Comparison of ENCODE assay signal across 26 mouse cellular contexts in genomic region chr6:35308037-35308436, GRCm38 (mm10). TPM values are rescaled to one million over a fixed set of nuclear protein-coding genes. Genes with fewer than 3 reads are reported as not detected.
DNase-seq lines count a peak whose midpoint lies in the region; TF ChIP-seq lines count a peak whose summit lies in the region.
"Had no signal": no experiment of that assay in that cellular context is flagged by ENCODE, and none has a peak within 500 bp of the region (broad histone marks: within the 10 kb centered on the region; RNA-seq: fewer than 3 reads in every experiment).

Gene Slc13a4 (minus strand): TSS chr6:35308131.

- intact Hi-C loops in left cerebral cortex, postnatal 10 days (cut with DNase I), result no loop called here
- intact Hi-C loops in left cerebral cortex, postnatal 25 days (cut with DNase I), result no loop called here

- DNase-seq in frontal cortex, adult 2 months (ENCODE audit: extremely low spot score in 1 of 2, low spot score in 1 of 2), result no peak
- DNase-seq in frontal cortex, postnatal 14 days (ENCODE audit: low spot score in 2 of 2), result no peak
- DNase-seq in left cerebral cortex, postnatal 10 days (ENCODE audit: extremely low spot score in 1 of 2, low spot score in 2 of 2), result peak in 1 of 2 experiments; percentile 51
- no peak for DNase-seq in left cerebral cortex, adult 9 months (ENCODE audit: low spot score in 2 of 2)
- peak; percentile 33 for DNase-seq in ES-E14 (ENCODE audit: low read depth, low spot score)
- DNase-seq in left cerebral cortex, postnatal 25 days (ENCODE audit: low spot score in 2 of 2), result no peak
- no peak for DNase-seq in cerebellum, adult 9-10 months
- DNase-seq: adrenal gland, postnatal 10 days; cerebellum, adult 2 months; cerebellum, postnatal 36 days; heart, postnatal 10 days; kidney, adult 18-20 months; layer of hippocampus, adult 9-11 months; liver, postnatal 0 days; right cerebral cortex, postnatal 25 days; spleen, adult 18-20 months had no signal

- H3K36me3 ChIP-seq in ES-E14 (ENCODE audit: control insufficient read depth, insufficient read depth, low read length, poor library complexity, severe bottlenecking), result no peaks in the 10 kb centered on the region
- H3K36me3 ChIP-seq: forebrain, embryonic 10.5 days; hindbrain, embryonic 10.5 days; limb, embryonic 12.5 days; midbrain, embryonic 12.5 days; neural tube, embryonic 12.5 days had no signal

- peak within 1 kb of the TSS in 1 of 2 experiments; percentile 43; a peak in 1 of 4 replicates for H3K4me3 ChIP-seq in ES-E14 (ENCODE audit: insufficient read depth in 1 of 2, low read depth in 1 of 2, low read length in 2 of 2, poor library complexity in 1 of 2, severe bottlenecking in 1 of 2)
- H3K4me3 ChIP-seq: forebrain, embryonic 10.5 days; hindbrain, embryonic 10.5 days; limb, embryonic 12.5 days; midbrain, embryonic 12.5 days; neural tube, embryonic 12.5 days had no signal

- in situ Hi-C loops in ES-E14 (cut with MboI; ENCODE audit: low sequenced_read_pairs in 2 of 2, unreplicated experiment in 2 of 2), result no loop called here

- no peak within 1 kb of the TSS for H3K27ac ChIP-seq in ES-E14 (ENCODE audit: insufficient read depth, low read depth, low read length, poor library complexity, severe bottlenecking)
- H3K27ac ChIP-seq: forebrain, embryonic 10.5 days; hindbrain, embryonic 10.5 days; kidney, postnatal 0 days; limb, embryonic 12.5 days; midbrain, embryonic 12.5 days; neural tube, embryonic 12.5 days had no signal

- H3K9ac ChIP-seq in ES-E14 (ENCODE audit: insufficient read depth, low read depth, low read length, poor library complexity, severe bottlenecking), result no peak within 1 kb of the TSS
- H3K9ac ChIP-seq: limb, embryonic 12.5 days; liver, postnatal 0 days; midbrain, embryonic 12.5 days; neural tube, embryonic 12.5 days had no signal

- no peaks in the 10 kb centered on the region for H3K9me3 ChIP-seq in ES-E14 (ENCODE audit: control insufficient read depth, insufficient read depth, low read depth, low read length)
- H3K9me3 ChIP-seq: forebrain, embryonic 10.5 days; hindbrain, embryonic 10.5 days; limb, embryonic 12.5 days; midbrain, embryonic 12.5 days; neural tube, embryonic 12.5 days had no signal

- peaks cover 0 to 4% of the 10 kb centered on the region in 2 experiments; a peak in 1 of 4 replicates for H3K4me1 ChIP-seq in ES-E14 (ENCODE audit: control insufficient read depth in 2 of 2, insufficient read depth in 2 of 2, low read length in 2 of 2, poor library complexity in 1 of 2)
- H3K4me1 ChIP-seq: limb, embryonic 12.5 days; midbrain, embryonic 12.5 days; neural tube, embryonic 12.5 days had no signal

TF ChIP-seq in ES-E14, 5 proteins besides CTCF, POLR2A, EP300 and RAD21:
- TF ChIP-seq MAFK (IDR thresholded peaks at IDR 0.05; ENCODE audit: insufficient read depth, low read depth, low read length), result no peak
- no peak for TF ChIP-seq ZC3H11A (IDR thresholded peaks at IDR 0.05; ENCODE audit: borderline replicate concordance, low read depth, low read length)
- no peak for TF ChIP-seq CHD2 (IDR thresholded peaks at IDR 0.05; ENCODE audit: low read depth, low read length)
- no peak for TF ChIP-seq ZNF384 (IDR thresholded peaks at IDR 0.05; ENCODE audit: low read depth, low read length)
- no peak for TF ChIP-seq HCFC1 (IDR thresholded peaks at IDR 0.05; ENCODE audit: borderline replicate concordance, insufficient read depth, low read length)

RNA-seq across cellular contexts. Expression of gene Slc13a4, which starts in this region (rescaled TPM):
- 8.7 and 13.8 TPM in 2 replicates for polyA plus RNA-seq in frontal cortex, adult 2 months (2012; rRNA removed)
- 10 to 100 TPM; 10.5 TPM for total RNA-seq in left cerebral cortex, postnatal 10 days (2021)
- total RNA-seq in ES-E14 (2012; rRNA removed), result 1.5 and 1.7 TPM in 2 replicates
- 10 to 100 TPM; 11.9 to 14.4 TPM for total RNA-seq in left cerebral cortex, postnatal 25 days (2021)
- total RNA-seq: gastrocnemius, adult 8-10 months; granulocyte monocyte progenitor cell, adult 5-6 weeks; megakaryocyte progenitor cell, adult 5-6 weeks; MEL had no signal
